Mouse (Mus musculus) v-Abl transformed pro-B cells (cell line): ENCODE measurements at regions not wholly inside any gene's neighbourhood (a gene's known extent, or its start where the extent isn't known, plus 50 kb on each side); places are given as distances from the start of the nearest gene placed in this dataset.

Experiments used
- in situ Hi-C, 2 experiments: fragments of 400-800 bp; cut with MboI; formaldehyde crosslinking; loops; one replicate each; pipeline ENCODE4 v1.15.1; 2025; ENCODE audit not compliant: unreplicated experiment in 2 of 2

- in situ Hi-C loops = no loop called here
Observed at GRCm38 (mm10) chr8:103339951-103340350, 554.5 kb upstream of the Cdh11 start.

GRCm38 (mm10) chr8:103343891-103344290 lies 558.4 kb upstream of the Cdh11 start:
- in situ Hi-C loops = no loop called here

GRCm38 (mm10) chr8:103344871-103345270 lies 559.4 kb upstream of the Cdh11 start:
- in situ Hi-C loops = no loop called here

- in situ Hi-C loops = no loop called here
Observed at GRCm38 (mm10) chr8:103347158-103347871, 561.9 kb upstream of the Cdh11 start.

GRCm38 (mm10) chr8:103361713-103362112 lies 576.3 kb upstream of the Cdh11 start:
- in situ Hi-C loops = no loop called here

GRCm38 (mm10) chr8:103370394-103370793 lies 585.0 kb upstream of the Cdh11 start:
- in situ Hi-C loops = no loop called here

- in situ Hi-C loops = no loop called here
Observed at GRCm38 (mm10) chr8:103373007-103373406, 587.6 kb upstream of the Cdh11 start.

GRCm38 (mm10) chr8:103374151-103374550 lies 588.7 kb upstream of the Cdh11 start:
- in situ Hi-C loops = no loop called here

- in situ Hi-C loops = no loop called here
Observed at GRCm38 (mm10) chr8:103378545-103378944, 593.1 kb upstream of the Cdh11 start.

- in situ Hi-C loops = no loop called here
Observed at GRCm38 (mm10) chr8:103381575-103381974, 596.1 kb upstream of the Cdh11 start.

- in situ Hi-C loops = no loop called here
Observed at GRCm38 (mm10) chr8:103391359-103391758, 605.9 kb upstream of the Cdh11 start.

- in situ Hi-C loops = no loop called here
Observed at GRCm38 (mm10) chr8:103395316-103395715, 609.9 kb upstream of the Cdh11 start.

- in situ Hi-C loops = no loop called here
Observed at GRCm38 (mm10) chr8:103398179-103398578, 612.7 kb upstream of the Cdh11 start.

GRCm38 (mm10) chr8:103399466-103399865 lies 614.0 kb upstream of the Cdh11 start:
- in situ Hi-C loops = no loop called here

GRCm38 (mm10) chr8:103400143-103400542 lies 614.7 kb upstream of the Cdh11 start:
- in situ Hi-C loops = no loop called here

- in situ Hi-C loops = no loop called here
Observed at GRCm38 (mm10) chr8:103402731-103403130, 617.3 kb upstream of the Cdh11 start.

GRCm38 (mm10) chr8:103403826-103404225 lies 618.4 kb upstream of the Cdh11 start:
- in situ Hi-C loops = no loop called here

GRCm38 (mm10) chr8:103405787-103406186 lies 620.3 kb upstream of the Cdh11 start:
- in situ Hi-C loops = no loop called here

GRCm38 (mm10) chr8:103406921-103407320 lies 621.5 kb upstream of the Cdh11 start:
- in situ Hi-C loops = no loop called here

- in situ Hi-C loops = no loop called here
Observed at GRCm38 (mm10) chr8:103407631-103408030, 622.2 kb upstream of the Cdh11 start.

- in situ Hi-C loops = no loop called here
Observed at GRCm38 (mm10) chr8:103408411-103408810, 623.0 kb upstream of the Cdh11 start.

GRCm38 (mm10) chr8:103409121-103409551 lies 623.7 kb upstream of the Cdh11 start:
- in situ Hi-C loops = no loop called here

GRCm38 (mm10) chr8:103412731-103413130 lies 627.3 kb upstream of the Cdh11 start:
- in situ Hi-C loops = no loop called here
